Mouse (Mus musculus): ENCODE results near the gene Gm47996.
A peak's percentile ranks its signal among the peaks of the same experiment; 100 is the strongest.

The Gm47996 gene

GRCm38 (mm10) chr1:151245846-151246245, 35.9 kb downstream of the Gm47996 start:
- DNase-seq (ENCODE audit: low spot score), result no peak

- DNase-seq (ENCODE audit: low spot score), result no peak
Observed at GRCm38 (mm10) chr1:151250109-151250508, 40.2 kb downstream of the Gm47996 start.

- peak; percentile 11 for DNase-seq (ENCODE audit: low spot score)
Observed at GRCm38 (mm10) chr1:151250529-151251193, 40.7 kb downstream of the Gm47996 start.

- no peak for DNase-seq (ENCODE audit: low spot score)
Observed at GRCm38 (mm10) chr1:151251194-151252010, 41.5 kb downstream of the Gm47996 start.

- peak; percentile 6 for DNase-seq (ENCODE audit: low spot score)
Observed at GRCm38 (mm10) chr1:151255422-151255821, 45.5 kb downstream of the Gm47996 start.

GRCm38 (mm10) chr1:151258090-151258954, 48.4 kb downstream of the Gm47996 start:
- DNase-seq (ENCODE audit: low spot score), result no peak

GRCm38 (mm10) chr1:151259061-151259460, 49.1 kb downstream of the Gm47996 start:
- no peak for DNase-seq (ENCODE audit: low spot score)
